Mouse (Mus musculus) skeletal muscle tissue, adult 2 months (tissue): ENCODE data around the gene Lrrc28.

Experiments used
- DNase-seq: peaks from one replicate; pipeline ENCODE4 v3.0.0-alpha.2; 2012; ENCODE audit warnings: low read depth, low spot score

Lrrc28 gene

GRCm38 (mm10) chr7:67645681-67646014 is 580 bp upstream of the Lrrc28 start:
- no peak for DNase-seq

- DNase-seq: no peak
Measured at GRCm38 (mm10) chr7:67644291-67644690, 777 bp downstream of the Lrrc28 start.

GRCm38 (mm10) chr7:67642955-67643354 is 2.1 kb downstream of the Lrrc28 start:
- no peak for DNase-seq

- DNase-seq: no peak
Measured at GRCm38 (mm10) chr7:67639006-67639405, 6.1 kb downstream of the Lrrc28 start.

GRCm38 (mm10) chr7:67636161-67636560 is 8.9 kb downstream of the Lrrc28 start:
- no peak for DNase-seq

- no peak for DNase-seq
Measured at GRCm38 (mm10) chr7:67634210-67634609, 10.9 kb downstream of the Lrrc28 start.

- DNase-seq: no peak
Measured at GRCm38 (mm10) chr7:67632380-67632779, 12.7 kb downstream of the Lrrc28 start.

GRCm38 (mm10) chr7:67630817-67631216 is 14.3 kb downstream of the Lrrc28 start:
- peak; percentile 83 for DNase-seq

- DNase-seq: no peak
Measured at GRCm38 (mm10) chr7:67629681-67630080, 15.4 kb downstream of the Lrrc28 start.

- no peak for DNase-seq
Measured at GRCm38 (mm10) chr7:67626671-67627070, 18.4 kb downstream of the Lrrc28 start.

GRCm38 (mm10) chr7:67622151-67622550 is 22.9 kb downstream of the Lrrc28 start:
- DNase-seq: no peak

GRCm38 (mm10) chr7:67619836-67620235 is 25.2 kb downstream of the Lrrc28 start:
- peak; percentile 59 for DNase-seq

GRCm38 (mm10) chr7:67618316-67618715 is 26.8 kb downstream of the Lrrc28 start:
- DNase-seq: no peak

- DNase-seq: no peak
Measured at GRCm38 (mm10) chr7:67617646-67618045, 27.4 kb downstream of the Lrrc28 start.

- DNase-seq: no peak
Measured at GRCm38 (mm10) chr7:67616890-67617289, 28.2 kb downstream of the Lrrc28 start.

GRCm38 (mm10) chr7:67614464-67614861 is 30.6 kb downstream of the Lrrc28 start:
- DNase-seq: no peak

GRCm38 (mm10) chr7:67613795-67614463 is 31.1 kb downstream of the Lrrc28 start:
- DNase-seq: peak; percentile 25

GRCm38 (mm10) chr7:67608348-67609024 is 36.6 kb downstream of the Lrrc28 start:
- DNase-seq: no peak

GRCm38 (mm10) chr7:67607669-67608347 is 37.3 kb downstream of the Lrrc28 start:
- DNase-seq: no peak

GRCm38 (mm10) chr7:67606250-67606649 is 38.8 kb downstream of the Lrrc28 start:
- no peak for DNase-seq

GRCm38 (mm10) chr7:67605114-67605513 is 40.0 kb downstream of the Lrrc28 start:
- DNase-seq: no peak

- peak; percentile 57 for DNase-seq
Measured at GRCm38 (mm10) chr7:67598050-67598449, 47.0 kb downstream of the Lrrc28 start.

- no peak for DNase-seq
Measured at GRCm38 (mm10) chr7:67596961-67597360, 48.1 kb downstream of the Lrrc28 start.
